Mouse (Mus musculus) cerebellum, adult 2 months (tissue): ENCODE results near the gene Mea1.

Source experiments
- CTCF ChIP-seq: fragments of 200-500 bp; IDR thresholded peaks from 2 replicates; pipeline ENCODE4 v1.5.1; 2011; ENCODE audit warnings: low read depth, mild to moderate bottlenecking, control low read depth, low read length, moderate library complexity, borderline replicate concordance; ENCODE audit not compliant: insufficient read depth
- POLR2A ChIP-seq: fragments of 200-500 bp; IDR thresholded peaks from 2 replicates; pipeline ENCODE4 v1.6.1; 2011; ENCODE audit warnings: low read length, control low read depth, borderline replicate concordance; ENCODE audit not compliant: insufficient read depth

DNA sequence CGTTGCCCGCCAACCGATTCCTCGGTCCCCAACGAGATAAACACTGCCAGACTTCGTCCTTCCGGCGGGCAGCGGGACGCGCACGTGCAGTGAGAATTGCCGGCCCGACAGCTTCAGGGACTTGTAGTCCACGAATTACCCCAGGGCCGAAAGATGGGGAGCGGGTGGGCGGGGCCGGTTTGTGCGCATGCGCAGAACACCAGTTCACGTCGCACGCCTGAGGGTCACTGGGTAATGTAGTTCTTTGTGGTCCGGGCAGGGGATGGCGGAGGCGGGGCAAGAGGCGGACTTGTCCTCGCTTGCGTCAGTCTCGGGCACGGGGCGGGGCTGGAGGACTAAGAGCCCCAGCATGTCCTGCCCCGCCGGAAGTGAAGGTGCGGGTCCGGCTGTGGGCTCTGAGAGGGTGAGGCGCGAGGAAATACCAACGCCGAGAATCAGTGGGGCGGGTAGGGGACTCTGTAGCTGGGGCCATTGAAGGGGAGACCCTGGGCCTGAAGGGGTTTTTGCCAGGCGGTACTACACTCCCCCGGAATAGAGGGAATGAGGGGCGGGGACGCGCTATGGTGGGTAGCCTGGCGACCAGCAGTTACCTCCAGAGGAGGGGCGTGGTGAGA, 2.3 kb downstream of the Mea1 start, which contains the start of gene Klhdc3:
- TF ChIP-seq POLR2A = peak; percentile 5; the same call in 1 of the 2 replicates
- no peak for TF ChIP-seq CTCF
